Mouse (Mus musculus) thymus, adult 18-20 months (tissue): ENCODE data around the gene Sfxn3.

ENCODE experiments used
- DNase-seq, 2 experiments: peaks; one replicate each; pipeline ENCODE4 v3.0.0; 2022; ENCODE audit warnings: mixed read lengths in 2 of 2

The Sfxn3 gene

GRCm38 (mm10) chr19:45076586-45077510 lies 29.5 kb downstream of the Sfxn3 start:
- DNase-seq, result no peak

GRCm38 (mm10) chr19:45077742-45078645 lies 30.7 kb downstream of the Sfxn3 start:
- DNase-seq, result no peak

- DNase-seq, result no peak
These were observed 31.9 kb downstream of the Sfxn3 start for GRCm38 (mm10) chr19:45078971-45079764.

- DNase-seq, result peak in 1 of 2 experiments; percentile 54
These were observed 32.6 kb downstream of the Sfxn3 start for GRCm38 (mm10) chr19:45079769-45080515.

- no peak for DNase-seq
These were observed 33.4 kb downstream of the Sfxn3 start for GRCm38 (mm10) chr19:45080711-45081110.

- DNase-seq, result peak in 1 of 2 experiments; percentile 37
These were observed 34.0 kb downstream of the Sfxn3 start for GRCm38 (mm10) chr19:45081279-45081678.

GRCm38 (mm10) chr19:45081841-45082550 lies 34.7 kb downstream of the Sfxn3 start:
- DNase-seq, result no peak

- DNase-seq, result no peak
These were observed 50.6 kb downstream of the Sfxn3 start for GRCm38 (mm10) chr19:45097868-45098267.

- DNase-seq, result no peak
These were observed 53.4 kb downstream of the Sfxn3 start for GRCm38 (mm10) chr19:45100486-45101270.

- DNase-seq, result no peak
These were observed 58.3 kb downstream of the Sfxn3 start for GRCm38 (mm10) chr19:45105591-45105990.
